9 mouse cellular contexts compared by ENCODE assay signal in the genomic region with DNA sequence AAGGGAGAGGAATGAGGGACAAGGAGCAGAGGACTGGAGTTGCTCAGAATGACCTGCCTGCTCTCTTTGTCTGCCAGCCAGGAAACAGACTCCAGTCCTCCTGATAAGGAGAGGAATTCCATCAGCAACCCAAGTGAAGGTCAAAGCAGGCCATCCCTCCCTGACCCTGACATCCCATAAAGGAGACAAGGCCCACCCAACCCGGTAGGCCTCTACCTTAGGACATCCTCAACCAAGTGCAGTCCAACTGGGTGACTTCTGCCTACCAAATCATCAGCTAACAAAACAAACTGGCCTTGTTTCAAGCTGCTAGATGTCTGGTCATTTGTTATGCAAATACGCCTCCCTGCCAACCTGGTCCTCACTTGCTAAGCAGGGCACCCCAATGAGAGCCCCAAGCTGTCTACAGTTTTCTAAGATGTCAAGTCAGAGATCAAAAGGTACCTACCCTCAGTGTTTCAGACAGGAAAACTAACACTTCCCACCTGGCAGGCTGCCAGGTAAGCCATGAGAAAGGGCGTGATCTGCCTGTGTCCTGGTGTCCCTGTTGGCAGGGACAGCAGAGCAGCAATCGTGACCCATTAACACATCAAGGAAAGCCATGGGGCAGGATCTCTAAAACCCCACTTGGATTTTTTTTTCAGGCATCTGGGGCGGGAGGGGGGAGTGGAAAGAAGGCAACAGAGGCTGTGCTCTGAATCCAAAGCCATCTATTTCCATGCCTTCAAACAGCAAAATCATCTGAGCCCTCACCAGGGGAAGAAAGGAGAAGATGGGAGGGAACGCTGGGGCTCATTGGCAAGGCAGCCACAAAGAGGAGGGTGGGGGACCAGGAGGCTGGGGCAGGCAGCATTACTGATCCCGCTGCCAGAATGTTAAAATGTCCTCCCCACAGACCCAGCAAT.
A peak's percentile ranks its signal among the peaks of the same experiment; 100 is the strongest.
DNase-seq lines count a peak whose midpoint lies in the region; ATAC-seq lines count a peak whose summit lies in the region.
"Had no signal": no experiment of that assay in that cellular context is flagged by ENCODE, and none has a peak within 500 bp of the region (broad histone marks: within the 10 kb centered on the region; RNA-seq: fewer than 3 reads in every experiment).

No protein-coding gene starts in this region.

- H3K4me1 ChIP-seq in kidney, embryonic 16.5 days (ENCODE audit: insufficient read depth, low read length), result no peaks in the 10 kb centered on the region
- H3K4me1 ChIP-seq in stomach, embryonic 16.5 days (ENCODE audit: control insufficient read depth, insufficient read depth, low read length), result peaks cover 3% of the 10 kb centered on the region; the same call in 1 of the 2 replicates

- H3K36me3 ChIP-seq in kidney, embryonic 16.5 days (ENCODE audit: insufficient read depth, low read length), result no peaks in the 10 kb centered on the region
- no peaks in the 10 kb centered on the region for H3K36me3 ChIP-seq in stomach, embryonic 16.5 days (ENCODE audit: control insufficient read depth, insufficient read depth, low read length)

- no peak overlapping the region for H3K4me2 ChIP-seq in kidney, embryonic 16.5 days (replicated peaks; ENCODE audit: low read depth, low read length)
- H3K4me2 ChIP-seq in stomach, embryonic 16.5 days (ENCODE audit: low read depth, low read length), result no peak overlapping the region

- peak; percentile 24; the same call in 1 of the 2 replicates for ATAC-seq in cerebellum, adult (ENCODE audit: insufficient number of reproducible peaks, low FRiP score, low TSS enrichment)
- ATAC-seq in kidney, embryonic 16.5 days (ENCODE audit: low FRiP score, low TSS enrichment), result peak; percentile 33; the same call in 1 of the 2 replicates
- peak; percentile 76 for ATAC-seq in stomach, embryonic 16.5 days (ENCODE audit: insufficient read depth, low FRiP score)
- ATAC-seq in granulocyte monocyte progenitor cell, adult 5-6 weeks (replicated peaks; ENCODE audit: poor library complexity, severe bottlenecking), result no peak

- H3K4me3 ChIP-seq in kidney, embryonic 16.5 days (ENCODE audit: low read length), result no peak overlapping the region
- H3K4me3 ChIP-seq in stomach, embryonic 16.5 days (replicated peaks; ENCODE audit: low read length), result no peak overlapping the region

- no peak overlapping the region for H3K27ac ChIP-seq in kidney, embryonic 16.5 days (ENCODE audit: low read length)
- no peak overlapping the region for H3K27ac ChIP-seq in stomach, embryonic 16.5 days (ENCODE audit: low read length)
- H3K27ac ChIP-seq: macrophage had no signal

- DNase-seq in cerebellum, adult 11-12 months, result no peak
- peak; percentile 16 for DNase-seq in adrenal gland, postnatal 25 days
- DNase-seq in heart, adult 8-10 months (ENCODE audit: low spot score), result peak; percentile 33
- no peak for DNase-seq in left cerebral cortex, adult 9 months (ENCODE audit: low spot score in 2 of 2)

- WGBS in kidney, embryonic 16.5 days, result 39% methylated on average over 7 of the region's 7 CpGs
- 24% methylated on average over 7 of the region's 7 CpGs for WGBS in stomach, embryonic 16.5 days

- H3K9ac ChIP-seq in kidney, embryonic 16.5 days (replicated peaks; ENCODE audit: low read length), result no peak overlapping the region
- H3K9ac ChIP-seq in stomach, embryonic 16.5 days (ENCODE audit: low read length), result no peak overlapping the region

- no peaks in the 10 kb centered on the region for H3K9me3 ChIP-seq in kidney, embryonic 16.5 days (ENCODE audit: low read length)
- H3K9me3 ChIP-seq in stomach, embryonic 16.5 days (replicated peaks; ENCODE audit: control insufficient read depth, low read length), result no peaks in the 10 kb centered on the region

- no peaks in the 10 kb centered on the region for H3K27me3 ChIP-seq in kidney, embryonic 16.5 days (ENCODE audit: insufficient read depth, low read length)
- H3K27me3 ChIP-seq in stomach, embryonic 16.5 days (ENCODE audit: control insufficient read depth, insufficient read depth, low read length), result no peaks in the 10 kb centered on the region

Comparison
In these comparisons a context has a peak if more than half of its experiments do, and no peak if none do; other contexts are left out.
1. DNase-seq: peak in adrenal gland, postnatal 25 days (single experiment) and heart, adult 8-10 months (single experiment); none in cerebellum, adult 11-12 months (single experiment) and left cerebral cortex, adult 9 months (0 of 2).